Mouse (Mus musculus) lung, postnatal 14 days (tissue): ENCODE measurements around the gene Fam189a1.

Experiments used
- DNase-seq: peaks from one replicate; pipeline ENCODE4 v3.0.0; 2021

The Fam189a1 gene

DNA sequence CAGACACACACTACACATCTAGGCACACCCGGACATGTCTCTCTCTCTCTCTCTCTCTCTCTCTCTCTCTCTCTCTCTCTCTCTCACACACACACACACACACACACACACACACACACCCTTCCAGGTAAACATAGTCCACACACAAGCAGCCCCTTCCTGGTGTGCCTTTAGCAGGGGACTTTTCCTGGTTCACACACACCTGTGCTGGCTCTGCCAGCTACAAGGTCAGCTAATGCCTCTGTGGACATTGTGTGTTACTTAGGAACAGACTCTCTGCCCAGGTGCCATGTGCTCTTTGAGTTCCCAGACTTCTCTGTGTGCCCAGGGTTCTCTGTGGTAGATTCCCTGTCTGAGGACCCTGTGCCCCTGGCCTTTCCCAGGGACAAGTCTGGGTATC is 206.9 kb downstream of the Fam189a1 start:
- no peak for DNase-seq

DNA sequence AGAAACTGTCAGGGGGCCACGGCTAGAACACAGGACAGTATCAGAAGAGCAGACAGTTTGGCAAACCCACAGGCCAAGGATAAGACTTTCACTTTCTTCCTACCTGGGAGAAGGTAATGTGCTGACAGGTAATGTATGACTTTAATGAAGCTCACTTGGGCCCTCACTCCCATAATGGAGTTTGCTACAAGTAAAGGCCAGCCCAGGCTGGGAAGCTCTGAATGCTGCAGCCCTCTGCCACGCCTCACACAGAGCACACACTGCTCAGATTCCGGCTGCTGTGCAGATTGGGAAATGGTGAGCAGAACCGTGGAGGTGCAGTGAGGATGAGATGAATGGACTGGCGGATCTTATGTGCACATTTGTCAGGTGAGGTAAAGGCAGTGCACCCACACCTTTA is 211.7 kb downstream of the Fam189a1 start:
- DNase-seq = no peak

DNA sequence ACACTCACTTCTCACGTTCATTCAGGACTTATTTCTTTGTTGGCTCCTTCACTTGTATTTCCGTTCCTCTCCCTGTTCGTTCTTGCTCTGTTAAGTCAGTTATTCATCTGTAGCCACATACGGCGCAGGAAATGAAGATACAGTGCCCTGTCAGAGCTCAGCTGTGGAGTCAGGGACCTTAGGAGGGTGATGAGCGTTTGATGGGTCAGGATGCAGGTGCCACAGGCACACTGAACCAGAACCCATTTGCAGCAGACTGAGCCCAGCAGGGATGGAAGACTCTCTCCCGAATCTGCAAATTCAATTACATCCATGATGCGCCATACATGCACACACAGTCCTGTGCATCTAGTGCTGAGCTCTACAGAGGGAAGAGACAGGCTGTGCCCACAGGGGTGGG is 212.2 kb downstream of the Fam189a1 start:
- DNase-seq = no peak

DNA sequence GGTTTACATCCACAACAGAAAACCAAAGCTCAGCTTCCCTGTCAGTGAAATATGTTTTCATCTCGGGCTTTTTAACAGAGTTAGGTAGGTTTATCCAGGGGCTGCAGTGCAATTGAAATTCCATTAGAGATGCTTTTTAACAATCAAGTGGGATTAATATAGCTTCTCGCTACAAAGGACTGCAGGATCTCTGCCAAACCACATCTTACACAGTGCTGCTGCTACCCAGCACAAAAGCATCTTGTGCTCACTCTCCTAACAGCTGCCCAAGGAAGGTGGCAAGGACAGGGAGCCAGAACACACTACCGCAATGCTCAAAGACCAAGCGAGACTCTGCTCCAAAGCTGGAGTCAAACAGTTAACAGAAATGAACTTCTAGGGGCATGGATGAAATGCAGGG is 219.4 kb downstream of the Fam189a1 start:
- DNase-seq = no peak

DNA sequence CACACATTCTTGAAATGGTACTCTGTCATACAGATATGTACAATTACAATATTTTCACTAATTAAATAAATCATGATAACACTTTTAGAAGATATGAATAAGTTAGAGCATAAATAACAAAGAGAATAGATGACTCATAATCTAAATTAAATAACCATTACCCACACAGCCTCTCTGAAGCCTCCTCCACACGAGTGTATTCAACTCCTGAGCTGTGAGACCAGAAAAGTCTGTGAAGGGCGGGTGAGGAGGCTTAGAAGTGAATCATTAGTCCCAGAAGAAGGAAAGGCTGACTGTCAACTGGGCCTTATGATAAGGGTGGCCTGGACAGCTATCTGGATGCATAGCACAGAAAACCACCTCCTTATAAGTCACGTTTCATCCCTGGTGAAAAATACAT is 222.3 kb downstream of the Fam189a1 start:
- DNase-seq = no peak

DNA sequence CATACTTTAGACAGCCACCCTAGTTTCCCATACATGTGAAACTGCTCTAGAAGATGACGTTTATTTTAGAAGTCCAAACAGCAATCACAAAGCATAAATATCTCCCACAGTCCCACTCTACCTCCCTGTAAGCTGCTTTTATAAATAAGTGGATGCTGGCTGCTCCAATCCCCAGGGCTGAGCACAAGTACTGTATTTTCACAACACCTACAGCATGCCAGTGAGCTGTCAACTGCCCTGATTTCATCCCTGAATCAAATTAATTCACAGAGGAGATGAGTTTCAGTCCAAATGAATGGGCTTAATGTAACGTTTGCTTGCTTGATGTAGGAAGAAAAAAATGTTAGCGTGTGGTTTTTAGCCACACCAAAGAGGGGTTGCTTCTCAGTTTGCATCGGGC is 225.4 kb downstream of the Fam189a1 start:
- no peak for DNase-seq

DNA sequence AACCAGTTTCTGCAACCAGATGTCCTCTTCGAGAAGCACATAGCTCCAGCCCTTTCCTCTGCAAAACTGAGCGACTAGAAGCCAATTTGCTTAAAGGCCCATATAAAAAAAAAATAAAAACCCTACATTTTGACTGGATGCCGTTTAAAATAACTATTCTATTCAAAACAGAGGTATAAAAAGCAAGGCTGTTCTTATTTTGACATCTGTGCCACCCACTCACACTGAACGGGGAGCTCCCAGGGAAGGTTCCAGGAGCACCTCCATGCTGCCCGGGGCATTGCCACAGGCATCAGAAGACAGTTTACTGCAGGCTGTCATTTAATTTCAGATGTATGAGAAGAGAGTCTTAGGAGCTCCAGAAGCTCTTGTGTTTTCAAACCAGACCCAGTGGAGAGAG is 232.5 kb downstream of the Fam189a1 start:
- DNase-seq = no peak

DNA sequence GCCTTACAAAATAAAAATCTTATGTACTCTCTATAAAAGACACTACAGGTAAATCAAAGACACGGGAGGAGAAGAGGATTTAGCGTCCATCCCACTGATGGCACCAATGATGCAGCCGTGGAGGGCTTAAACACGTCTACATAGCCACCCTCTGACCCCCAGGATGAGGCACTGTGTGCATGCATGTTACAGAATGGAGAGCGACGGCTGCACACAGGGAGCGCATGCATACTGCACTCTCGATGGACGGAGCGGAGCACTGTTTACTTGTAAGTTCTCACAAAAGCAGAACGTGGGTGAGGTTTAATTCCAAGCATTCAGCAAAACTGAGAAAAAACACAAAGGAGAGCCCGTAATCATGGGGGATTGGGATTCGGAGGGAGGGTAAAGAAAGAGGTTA is 235.2 kb downstream of the Fam189a1 start:
- DNase-seq = no peak

DNA sequence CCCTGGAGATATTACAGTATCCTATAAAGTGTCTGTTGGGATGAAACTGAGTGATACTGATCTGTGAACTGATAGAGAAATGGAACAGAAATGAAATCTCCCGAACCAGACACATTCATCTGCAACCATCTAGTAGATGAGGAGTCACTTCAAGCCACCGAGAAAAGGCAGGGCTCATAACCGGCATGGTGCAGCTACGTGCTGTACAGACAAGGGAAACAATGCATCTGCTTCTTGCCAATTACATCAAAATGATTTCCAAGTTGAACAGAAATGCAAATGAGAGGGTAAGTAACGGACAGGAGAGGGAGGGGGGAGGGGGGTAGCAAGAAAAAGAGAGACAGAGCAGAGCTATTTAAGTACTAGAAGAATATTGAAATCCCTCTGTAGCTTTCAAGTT is 235.6 kb downstream of the Fam189a1 start:
- DNase-seq = no peak

DNA sequence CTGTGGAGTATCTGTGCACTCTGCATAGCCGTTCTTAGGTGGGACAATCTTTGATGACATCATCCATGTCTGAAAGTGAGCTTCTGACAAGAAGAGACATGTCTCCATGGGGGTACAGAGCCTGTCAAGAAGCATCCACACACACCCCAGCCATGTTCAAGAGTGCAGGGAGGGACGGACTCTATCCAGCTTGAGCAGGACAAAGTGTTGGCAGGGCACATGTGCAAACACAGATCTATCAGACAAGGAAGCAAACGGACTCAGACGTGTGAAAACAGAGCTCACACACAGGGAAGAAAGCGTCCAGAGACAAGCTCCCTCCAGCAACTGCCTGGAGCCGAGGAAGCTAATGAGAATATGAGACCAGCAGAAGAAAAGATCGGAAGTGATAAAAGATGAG is 239.7 kb downstream of the Fam189a1 start:
- DNase-seq = no peak

DNA sequence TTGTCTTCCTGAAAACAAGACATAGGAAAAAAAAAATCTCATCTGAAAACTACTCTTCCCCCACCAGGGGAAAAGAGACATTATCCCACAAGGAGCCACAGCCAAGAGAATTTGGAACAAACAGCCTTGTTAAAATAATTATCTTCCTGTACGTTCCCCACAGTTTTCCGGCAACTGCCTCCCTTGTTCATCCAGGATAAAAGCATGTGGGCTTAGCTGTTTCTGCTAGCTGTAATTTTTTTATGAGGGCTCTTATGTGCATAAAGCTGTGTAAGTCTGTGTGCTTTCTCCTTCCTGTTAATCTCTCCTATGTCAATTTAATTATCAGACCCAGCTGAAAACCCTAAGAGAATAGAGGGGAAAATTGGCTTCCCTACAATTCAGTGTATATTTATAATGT is 241.2 kb downstream of the Fam189a1 start:
- DNase-seq = no peak

DNA sequence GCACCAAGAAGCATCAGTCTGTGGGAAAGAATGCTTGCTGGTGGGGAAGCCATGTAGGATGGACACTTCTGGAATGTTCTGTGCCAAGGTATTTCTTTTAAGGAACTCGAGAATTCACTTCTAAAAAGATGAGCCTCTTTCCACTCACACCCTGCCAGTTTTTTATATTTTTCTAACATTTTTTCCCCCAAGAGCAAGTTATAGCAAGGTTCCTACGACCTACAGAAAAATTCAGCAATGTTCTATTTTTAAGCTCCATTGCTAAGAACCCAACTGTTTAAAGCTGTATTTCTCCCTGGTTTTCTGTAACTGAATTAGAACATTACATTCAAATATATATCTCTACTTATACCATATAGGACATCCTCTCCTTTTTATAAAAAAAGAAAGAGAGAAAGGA is 244.4 kb downstream of the Fam189a1 start:
- no peak for DNase-seq

DNA sequence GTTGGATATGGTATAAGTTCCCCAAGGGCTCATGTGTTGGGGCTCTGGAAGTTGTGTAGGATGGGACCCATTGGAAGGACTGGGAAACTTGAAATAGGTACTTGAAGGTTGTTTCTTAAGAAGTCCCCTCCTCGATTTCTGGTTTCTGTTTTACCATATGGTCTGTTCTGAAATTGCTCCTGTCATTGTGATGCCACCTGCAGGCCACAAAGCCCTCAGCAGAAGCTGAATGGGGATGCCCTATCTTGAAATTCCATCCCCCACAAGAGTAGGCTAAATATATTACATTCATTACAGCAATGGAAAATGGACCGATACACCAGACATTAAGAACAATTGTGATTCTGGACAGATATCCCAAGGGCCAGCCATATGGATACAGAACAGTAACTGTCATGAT is 246.2 kb downstream of the Fam189a1 start:
- DNase-seq = no peak

DNA sequence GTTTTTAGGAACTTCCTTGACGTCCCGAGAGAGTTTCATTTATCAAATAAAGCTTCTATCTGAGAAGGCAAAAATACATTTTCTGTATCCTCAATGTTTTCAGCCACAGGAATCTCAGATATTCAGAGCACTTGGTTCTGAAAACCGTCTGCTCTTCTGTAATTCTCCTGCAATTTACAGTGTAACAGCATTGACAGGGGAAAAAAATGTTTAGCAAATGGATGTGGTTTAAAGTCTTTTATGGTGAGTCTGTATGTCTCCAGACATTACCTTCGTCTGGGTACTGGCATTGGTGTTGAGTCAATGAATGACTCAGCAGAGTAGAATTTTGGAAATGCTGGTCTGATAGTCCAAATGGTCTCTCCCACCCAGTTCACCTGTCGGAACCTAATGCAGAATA is 249.4 kb downstream of the Fam189a1 start:
- DNase-seq = no peak

DNA sequence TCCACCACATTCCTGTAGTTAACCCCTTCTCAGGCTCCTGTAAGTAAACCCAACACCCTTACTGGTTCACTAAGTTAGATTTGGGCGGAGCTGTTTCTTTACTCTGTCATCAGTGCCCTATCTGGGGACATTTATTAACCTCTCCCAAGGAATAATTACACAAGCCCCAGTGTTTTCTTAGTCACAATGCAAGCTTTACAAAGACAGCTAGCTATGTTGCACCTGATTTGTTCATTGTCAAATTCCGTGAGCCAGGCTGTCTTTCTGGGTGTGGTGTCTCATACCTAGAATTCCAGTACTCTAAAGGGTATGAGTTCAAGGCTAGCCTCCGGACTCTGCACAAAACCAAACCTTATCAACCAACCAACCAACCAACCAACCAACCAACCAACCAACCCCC is 250.9 kb downstream of the Fam189a1 start:
- no peak for DNase-seq

DNA sequence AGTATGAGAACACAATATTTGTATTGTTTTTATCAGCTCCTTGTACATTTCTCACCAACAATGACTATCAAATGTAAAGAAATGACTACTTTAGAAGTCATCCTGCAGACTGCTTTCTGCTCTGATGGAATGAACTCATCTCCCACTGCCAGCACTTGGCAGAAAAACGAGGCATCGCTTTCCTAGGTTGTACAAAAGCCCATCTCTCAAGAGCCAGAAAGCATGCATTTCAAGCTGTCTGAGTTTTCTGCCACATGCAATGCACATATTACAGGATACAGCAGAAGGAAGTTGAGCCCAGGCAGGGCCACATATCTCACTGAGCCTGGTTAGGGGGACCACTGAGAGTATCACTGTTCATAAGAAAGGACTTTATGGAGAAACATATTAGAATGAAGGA is 256.1 kb downstream of the Fam189a1 start:
- no peak for DNase-seq

DNA sequence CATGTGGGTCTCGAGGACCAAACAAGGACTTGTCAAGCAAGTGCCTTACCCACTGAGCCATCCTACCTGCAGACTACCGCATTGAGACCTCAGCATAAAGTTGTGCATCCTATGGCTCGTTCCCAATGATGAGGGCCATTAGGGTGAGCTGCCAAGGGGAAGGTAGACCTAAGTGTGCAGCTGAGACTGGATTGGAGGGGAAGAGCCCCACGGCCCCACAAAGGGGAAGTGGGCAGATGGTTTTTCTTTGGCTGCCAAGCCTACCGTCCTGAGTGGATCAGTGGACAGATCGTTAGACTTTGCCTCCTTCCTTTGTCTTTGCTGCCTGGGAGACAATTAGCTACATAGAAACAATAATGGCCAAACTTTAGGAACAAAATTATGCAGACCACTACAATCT is 259.8 kb downstream of the Fam189a1 start:
- DNase-seq = no peak

DNA sequence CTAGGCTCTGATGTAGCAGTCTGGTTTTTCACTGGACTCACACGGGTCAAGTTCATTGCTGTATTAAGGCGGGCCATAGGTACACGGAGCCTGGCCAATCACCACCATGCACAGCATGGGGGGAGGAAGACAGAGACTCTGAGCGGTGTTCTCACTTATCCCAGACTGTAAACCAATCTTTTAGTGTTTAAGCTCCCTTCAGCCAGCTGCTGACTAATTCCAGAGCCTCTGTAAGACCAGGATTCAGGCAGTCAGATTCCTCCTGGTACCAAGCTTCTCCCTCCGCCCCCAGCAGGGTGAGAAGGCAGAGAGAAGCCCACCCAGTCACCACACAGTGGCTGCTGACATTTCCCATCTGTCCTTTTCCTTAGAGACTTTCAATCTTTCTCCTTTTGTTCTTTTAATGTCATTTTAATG is 260.7 kb downstream of the Fam189a1 start:
- DNase-seq = no peak

DNA sequence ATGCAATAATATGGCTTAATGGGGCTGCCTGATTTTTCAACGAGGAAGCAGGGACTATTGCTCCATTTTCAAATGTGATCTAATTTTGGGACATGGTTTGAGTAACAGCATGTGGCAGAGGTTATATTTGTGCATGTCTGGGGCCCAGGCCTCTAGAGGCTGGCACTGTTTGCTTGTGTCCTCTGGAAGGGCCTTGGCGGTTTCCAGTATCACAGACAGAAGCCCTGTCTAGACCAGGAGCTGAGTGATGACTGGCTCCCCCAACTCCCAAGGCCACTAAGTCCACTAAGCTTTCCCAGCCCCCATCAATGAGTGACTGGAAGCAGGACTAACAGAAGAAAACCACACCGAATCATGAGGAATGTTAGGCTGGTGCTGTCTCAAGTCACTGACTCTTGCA is 265.2 kb downstream of the Fam189a1 start:
- no peak for DNase-seq

DNA sequence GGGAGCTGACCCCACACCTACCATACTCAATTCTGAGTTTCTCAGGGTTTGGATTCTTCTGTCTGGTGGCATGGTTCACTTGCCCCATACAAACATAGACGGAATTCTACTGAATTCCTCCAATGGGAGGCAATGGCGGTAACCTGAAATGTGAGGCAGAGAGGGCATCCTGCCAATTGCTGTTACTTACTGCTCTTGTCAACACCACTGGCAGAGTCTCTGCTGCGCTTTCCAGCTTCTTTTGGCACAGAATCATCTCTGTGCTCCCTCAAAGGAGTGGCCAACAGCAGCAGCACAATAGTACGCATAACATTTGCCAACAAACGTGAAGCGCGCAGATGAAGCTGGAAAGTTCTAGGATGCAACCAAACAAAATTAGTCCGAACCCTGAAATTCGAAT is 266.5 kb downstream of the Fam189a1 start:
- DNase-seq = peak; percentile 36

DNA sequence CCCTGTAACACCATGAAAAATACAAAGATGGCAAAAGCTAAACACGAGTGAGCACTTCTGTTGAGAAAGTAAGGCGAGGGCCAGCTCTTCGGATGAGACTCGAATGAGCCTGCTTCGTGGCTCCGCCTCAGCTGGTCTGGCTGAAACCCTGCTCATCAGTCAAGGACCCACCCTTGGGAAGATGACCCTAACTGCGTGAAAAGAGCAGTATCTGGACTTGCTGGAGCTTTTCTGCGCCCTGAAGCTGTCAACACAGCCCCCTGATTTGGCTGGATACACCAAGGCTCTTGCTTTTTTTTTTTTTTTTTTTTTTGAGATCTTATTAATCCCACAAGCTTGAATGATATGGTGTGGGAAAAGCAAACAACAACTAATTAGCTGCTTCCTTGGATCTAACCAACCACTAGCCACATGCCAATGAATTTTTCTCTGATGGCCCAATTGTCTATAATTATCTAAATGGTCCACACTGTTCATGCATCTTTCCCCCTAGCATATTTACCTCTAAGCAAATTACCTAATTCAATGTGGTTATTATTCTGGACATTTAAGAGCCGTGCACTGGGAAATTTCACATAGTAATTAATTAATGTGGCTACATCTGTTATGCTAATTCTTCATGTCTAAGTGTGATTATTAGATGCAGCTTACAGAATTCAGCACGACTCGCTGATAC is 272.0 kb downstream of the Fam189a1 start:
- no peak for DNase-seq

DNA sequence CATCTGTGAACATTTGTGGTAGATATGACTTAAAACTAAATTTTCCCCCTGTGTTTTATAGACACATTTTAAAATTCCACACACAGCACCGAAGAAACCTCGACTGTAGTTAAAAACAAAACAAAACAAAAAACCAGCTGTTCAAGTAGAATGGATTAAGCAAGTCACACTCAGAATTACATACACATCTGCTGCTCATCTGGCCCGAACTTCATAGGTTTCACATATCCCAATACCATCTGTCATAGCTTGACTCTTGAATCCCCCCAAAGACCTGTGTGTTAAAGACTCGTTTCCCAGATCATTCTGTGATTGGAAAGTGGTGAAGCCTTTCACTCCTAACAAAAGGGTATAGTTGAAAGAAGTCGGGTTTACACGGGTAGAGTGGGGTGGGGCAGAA is 274.1 kb downstream of the Fam189a1 start:
- DNase-seq = no peak

DNA sequence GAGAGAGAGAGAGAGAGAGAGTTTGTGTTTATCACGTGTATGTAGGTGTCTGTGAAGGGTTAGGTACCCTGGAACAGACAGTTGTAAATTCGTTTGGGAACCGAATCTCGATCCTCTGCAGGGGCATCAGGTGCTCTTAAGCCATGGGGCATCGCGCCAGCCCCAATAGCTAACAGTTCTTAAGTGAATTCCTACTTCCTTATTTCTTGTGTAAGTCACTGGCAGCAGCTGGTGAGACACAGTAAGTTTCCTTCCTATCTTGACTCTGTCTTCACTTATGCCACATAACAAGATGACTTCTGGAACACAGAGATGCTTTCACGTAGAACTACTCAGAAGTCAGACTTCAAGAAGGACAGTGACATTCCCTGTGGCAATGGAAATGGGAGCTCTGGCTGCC is 275.0 kb downstream of the Fam189a1 start:
- DNase-seq = no peak

DNA sequence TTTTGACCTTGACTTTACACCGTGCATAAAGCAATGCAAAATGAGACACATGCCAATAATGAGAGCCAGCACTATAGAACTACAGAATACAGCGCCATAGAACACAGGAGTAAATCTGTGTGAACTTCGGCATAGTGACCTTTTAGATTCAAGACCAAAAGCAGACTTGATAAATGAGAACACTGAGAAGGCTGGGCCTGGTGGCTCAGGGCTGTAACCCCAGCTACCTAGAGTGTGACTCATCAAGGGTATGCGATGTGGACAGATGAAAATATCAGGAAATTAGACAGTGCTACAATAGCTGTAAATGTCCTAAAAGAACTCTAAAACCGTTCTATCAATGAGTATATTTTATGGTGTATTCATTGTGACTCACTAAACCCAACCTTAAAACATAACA is 276.0 kb downstream of the Fam189a1 start:
- no peak for DNase-seq

DNA sequence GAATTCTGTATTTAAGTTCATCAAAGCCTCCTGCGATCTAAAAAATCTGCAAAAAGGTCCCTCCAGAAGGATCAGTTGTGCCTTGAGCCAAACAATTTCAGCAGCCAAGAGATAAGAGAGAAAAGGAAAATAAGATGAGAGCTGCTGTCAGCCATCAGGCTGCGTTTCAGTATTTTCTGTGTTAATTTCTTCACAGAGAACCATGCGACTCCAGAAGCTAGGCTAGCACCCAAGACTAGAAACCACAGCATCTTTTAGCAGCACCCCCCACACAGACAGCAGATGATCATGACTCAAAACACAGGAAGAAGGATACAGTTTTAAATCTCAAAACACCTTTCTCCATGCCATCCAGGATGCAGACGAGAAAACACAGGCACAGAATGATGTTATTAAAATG is 281.4 kb downstream of the Fam189a1 start:
- no peak for DNase-seq

DNA sequence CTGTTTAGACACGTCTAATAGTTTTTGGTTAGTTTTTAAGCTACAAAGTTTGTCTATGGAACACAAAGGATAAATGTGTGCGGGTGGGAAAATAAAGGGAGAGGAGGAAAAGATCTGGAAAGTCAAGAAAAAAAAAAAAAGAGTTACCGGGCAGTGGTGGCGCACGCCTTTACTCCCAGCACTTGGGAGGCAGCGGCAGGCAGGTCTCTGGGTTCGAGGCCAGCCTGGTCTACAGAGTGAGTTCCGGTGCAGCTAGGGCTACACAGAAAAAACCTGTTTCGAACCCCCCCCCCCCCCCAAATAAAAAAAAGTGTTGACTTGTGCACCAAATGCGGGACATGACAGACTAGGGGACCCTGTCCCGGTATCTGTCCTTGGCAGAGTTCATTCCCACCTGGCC is 283.1 kb downstream of the Fam189a1 start:
- DNase-seq = no peak
